Mouse (Mus musculus) forebrain, embryonic 16.5 days (tissue): ENCODE results near the gene Phactr1. TPM values are rescaled to one million over a fixed set of nuclear protein-coding genes. Genes with fewer than 3 reads are reported as not detected.
"Not testable (repeated sequence)": the region's sequence is repeated elsewhere in the genome, so short reads cannot be mapped to it uniquely, and the experiment has no call there.

Experiments used
- ATAC-seq: fragments of 200-750 bp; cut with Nextera tagmentation; 2 replicates; pipeline ENCODE4 v1.8.0; 2017; ENCODE audit warnings: mild to moderate bottlenecking, moderate library complexity
- H3K27ac ChIP-seq: fragments of 300-500 bp; sonication (generic); 2 replicates; pipeline ENCODE4 v1.5.1; 2014; ENCODE audit warnings: low read length, control low read depth
- H3K27me3 ChIP-seq: fragments of 300-500 bp; sonication (generic); replicated peaks from 2 replicates; pipeline ENCODE4 v1.6.1; 2014; ENCODE audit warnings: low read length; ENCODE audit not compliant: control insufficient read depth, insufficient read depth
- H3K36me3 ChIP-seq: fragments of 300-500 bp; sonication (generic); 2 replicates; pipeline ENCODE4 v1.6.1; 2014; ENCODE audit not compliant: control insufficient read depth, insufficient read depth
- H3K4me1 ChIP-seq: fragments of 300-500 bp; sonication (generic); replicated peaks from 2 replicates; pipeline ENCODE4 v1.6.1; 2014; ENCODE audit warnings: low read length; ENCODE audit not compliant: control insufficient read depth, insufficient read depth
- H3K4me2 ChIP-seq: fragments of 300-500 bp; sonication (generic); 2 replicates; pipeline ENCODE4 v1.6.1; 2014; ENCODE audit warnings: mild to moderate bottlenecking, low read length, control low read depth
- H3K4me3 ChIP-seq: fragments of 300-500 bp; sonication (generic); replicated peaks from 2 replicates; pipeline ENCODE4 v1.5.1; 2014; ENCODE audit warnings: mild to moderate bottlenecking, low read length, control low read depth
- H3K9ac ChIP-seq: fragments of 300-500 bp; sonication (generic); replicated peaks from 2 replicates; pipeline ENCODE4 v1.6.1; 2014; ENCODE audit warnings: low read depth, low read length, control low read depth
- H3K9me3 ChIP-seq: fragments of 300-500 bp; sonication (generic); 2 replicates; pipeline ENCODE4 v1.6.1; 2016; ENCODE audit warnings: low read length; ENCODE audit not compliant: control insufficient read depth
- WGBS: fragments of 180-500 bp; shearing (Covaris S2); extraction: QIAGEN DNeasy Blood & Tissue Kit; methylation state at CpG from one replicate; pipeline ENCODE4 v1.1.7; 2014; 5-methylcytosine and 5-hydroxymethylcytosine counted together
- polyA plus RNA-seq: library from polyadenylated mRNA; unstranded; fragments of >200 nt; fragmentation: Nextera tagmentation; extraction: Ambion mirVana; gene quantifications from 2 replicates; pipeline ENCODE4 v1.2.1, GENCODE M21; 2015

The Phactr1 gene
- polyA plus RNA-seq, 1 experiment from 2014 or later: 82.7 TPM

DNA sequence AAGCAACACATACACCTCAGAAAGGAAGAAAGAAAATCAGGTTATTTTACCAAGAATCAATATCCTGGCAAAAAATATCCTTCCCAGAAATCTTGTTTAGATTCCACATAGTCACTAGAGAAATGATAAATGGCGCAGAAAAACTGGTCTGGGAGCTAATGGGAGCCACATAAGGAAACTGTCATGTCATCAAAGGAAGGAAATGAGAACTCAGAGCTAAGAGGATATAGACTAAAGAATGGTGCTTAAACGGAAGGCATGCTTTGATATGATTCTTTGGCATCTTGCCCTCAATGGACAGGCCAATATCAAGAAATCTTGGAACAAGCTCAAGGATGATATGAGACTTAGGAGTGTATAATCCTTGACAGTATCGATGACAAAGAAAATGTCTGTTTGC, 263.7 kb downstream of the Phactr1 start:
- Histone ChIP-seq H3K4me1 (no peaks in the 10 kb centered on the region), H3K4me2 (no peak overlapping the region), H3K27me3 (no peaks in the 10 kb centered on the region), H3K9me3 (no peaks in the 10 kb centered on the region), H3K4me3 (no peak overlapping the region), H3K9ac (no peak overlapping the region), H3K27ac (no peak overlapping the region), H3K36me3 (no peaks in the 10 kb centered on the region)
- ATAC-seq: no peak
- 71% methylated on average over 3 of the region's 3 CpGs for WGBS

DNA sequence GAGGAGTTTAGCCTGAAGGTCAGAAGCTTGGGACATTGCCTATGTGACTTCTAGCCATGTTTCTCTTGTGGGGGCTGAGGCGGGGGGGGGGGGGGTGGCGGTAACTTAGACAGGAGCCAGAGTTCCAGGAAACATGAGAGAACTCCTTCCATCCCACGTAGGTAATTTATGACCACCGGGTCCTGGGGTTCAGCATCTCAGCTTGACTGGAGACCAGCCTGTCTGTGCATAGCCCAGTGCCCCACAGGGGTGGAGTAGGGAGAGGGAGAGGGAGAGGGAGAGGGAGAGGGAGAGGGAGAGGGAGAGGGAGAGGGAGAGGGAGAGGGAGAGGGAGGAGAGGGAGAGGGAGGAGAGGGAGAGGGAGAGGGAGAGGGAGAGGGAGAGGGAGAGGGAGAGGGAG, 264.8 kb downstream of the Phactr1 start:
- not testable (repeated sequence) for H3K4me2 ChIP-seq, H3K27me3 ChIP-seq, H3K27ac ChIP-seq, ATAC-seq, H3K4me3 ChIP-seq, H3K9ac ChIP-seq, H3K9me3 ChIP-seq, H3K4me1 ChIP-seq, H3K36me3 ChIP-seq
- 63% methylated on average over 4 of the region's 4 CpGs for WGBS

DNA sequence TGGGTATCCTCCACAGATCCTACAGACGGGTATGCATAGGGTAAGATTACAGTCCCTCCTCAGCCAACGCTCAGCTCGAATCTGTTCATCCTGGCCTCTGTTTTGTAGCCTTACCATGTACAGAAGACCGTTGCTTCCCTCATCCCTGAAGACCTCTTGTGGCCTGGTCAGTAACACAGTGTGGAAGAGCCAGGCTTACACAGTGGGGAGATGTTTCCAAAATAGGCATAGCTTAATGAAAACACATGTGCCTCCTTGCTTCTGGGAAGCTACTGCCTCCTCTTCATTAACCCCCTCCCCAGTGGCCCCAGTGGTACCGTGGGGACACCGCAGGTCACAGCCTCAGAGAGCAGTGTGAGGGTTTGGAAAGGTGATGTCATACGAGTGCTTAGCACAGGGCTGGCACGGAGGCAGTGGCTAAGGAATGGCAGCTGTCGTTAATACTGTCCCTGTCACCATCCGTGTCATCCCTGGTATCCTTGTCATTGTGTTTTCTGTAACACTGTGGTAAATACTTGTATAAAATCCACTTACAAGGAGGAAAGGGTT, 268.4 kb downstream of the Phactr1 start:
- no peaks in the 10 kb centered on the region for H3K36me3 ChIP-seq
- no peak overlapping the region for H3K4me3 ChIP-seq
- no peaks in the 10 kb centered on the region for H3K9me3 ChIP-seq
- no peak for ATAC-seq
- no peaks in the 10 kb centered on the region for H3K27me3 ChIP-seq
- no peak overlapping the region for H3K9ac ChIP-seq
- WGBS: 81% methylated on average over 10 of the region's 10 CpGs
- H3K4me2 ChIP-seq: no peak overlapping the region
- H3K4me1 ChIP-seq: peaks cover 9% of the 10 kb centered on the region
- no peak overlapping the region for H3K27ac ChIP-seq

DNA sequence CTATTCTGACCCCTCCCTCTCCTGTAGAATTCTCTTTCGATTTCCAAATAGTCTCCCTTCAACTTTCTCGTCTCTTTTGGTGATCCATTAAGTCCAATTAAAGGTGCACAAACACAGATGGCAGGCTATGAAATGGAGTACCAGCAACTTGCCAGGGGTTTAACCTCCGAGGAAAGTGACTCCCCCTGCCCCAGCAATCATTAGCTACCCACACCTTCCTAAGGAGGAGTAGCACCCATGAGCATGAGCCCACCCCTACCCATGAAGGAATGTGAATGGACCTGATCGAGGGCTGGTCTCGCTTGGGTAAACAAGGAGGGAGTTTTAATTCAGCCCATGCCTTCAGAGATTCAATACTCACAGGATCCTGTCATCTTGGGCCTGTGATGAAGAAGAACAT, 268.9 kb downstream of the Phactr1 start:
- H3K4me2 ChIP-seq: no peak overlapping the region
- 63% methylated on average over 5 of the region's 5 CpGs for WGBS
- no peaks in the 10 kb centered on the region for H3K27me3 ChIP-seq
- ATAC-seq: no peak
- no peaks in the 10 kb centered on the region for H3K9me3 ChIP-seq
- H3K36me3 ChIP-seq: no peaks in the 10 kb centered on the region
- H3K27ac ChIP-seq: no peak overlapping the region
- H3K4me1 ChIP-seq: peaks cover 9% of the 10 kb centered on the region
- no peak overlapping the region for H3K9ac ChIP-seq
- no peak overlapping the region for H3K4me3 ChIP-seq

DNA sequence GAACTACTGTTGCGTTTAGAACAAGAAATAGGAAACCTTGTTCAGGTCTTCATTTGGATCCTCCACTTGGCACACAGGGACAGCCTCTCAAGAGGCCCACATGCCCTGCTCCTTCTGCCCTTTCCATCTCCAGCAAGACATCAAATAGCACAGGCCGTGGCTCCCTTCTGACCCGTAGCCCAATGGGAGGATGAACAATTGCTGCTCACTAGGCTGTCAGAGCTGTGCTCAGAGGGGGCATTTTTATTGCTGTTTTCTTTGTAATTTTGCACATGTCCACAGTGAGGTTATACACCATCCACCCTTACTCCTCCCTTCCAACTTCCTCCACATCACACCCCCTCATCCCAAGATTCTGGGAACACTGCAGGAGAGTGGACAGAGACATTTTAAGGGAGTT, 269.6 kb downstream of the Phactr1 start:
- H3K4me2 ChIP-seq: no peak overlapping the region
- 87% methylated on average over 3 of the region's 3 CpGs for WGBS
- no peak overlapping the region for H3K27ac ChIP-seq
- ATAC-seq: no peak
- no peaks in the 10 kb centered on the region for H3K9me3 ChIP-seq
- no peak overlapping the region for H3K4me3 ChIP-seq
- H3K36me3 ChIP-seq: no peaks in the 10 kb centered on the region
- H3K4me1 ChIP-seq: peaks cover 9% of the 10 kb centered on the region
- no peak overlapping the region for H3K9ac ChIP-seq
- no peaks in the 10 kb centered on the region for H3K27me3 ChIP-seq

DNA sequence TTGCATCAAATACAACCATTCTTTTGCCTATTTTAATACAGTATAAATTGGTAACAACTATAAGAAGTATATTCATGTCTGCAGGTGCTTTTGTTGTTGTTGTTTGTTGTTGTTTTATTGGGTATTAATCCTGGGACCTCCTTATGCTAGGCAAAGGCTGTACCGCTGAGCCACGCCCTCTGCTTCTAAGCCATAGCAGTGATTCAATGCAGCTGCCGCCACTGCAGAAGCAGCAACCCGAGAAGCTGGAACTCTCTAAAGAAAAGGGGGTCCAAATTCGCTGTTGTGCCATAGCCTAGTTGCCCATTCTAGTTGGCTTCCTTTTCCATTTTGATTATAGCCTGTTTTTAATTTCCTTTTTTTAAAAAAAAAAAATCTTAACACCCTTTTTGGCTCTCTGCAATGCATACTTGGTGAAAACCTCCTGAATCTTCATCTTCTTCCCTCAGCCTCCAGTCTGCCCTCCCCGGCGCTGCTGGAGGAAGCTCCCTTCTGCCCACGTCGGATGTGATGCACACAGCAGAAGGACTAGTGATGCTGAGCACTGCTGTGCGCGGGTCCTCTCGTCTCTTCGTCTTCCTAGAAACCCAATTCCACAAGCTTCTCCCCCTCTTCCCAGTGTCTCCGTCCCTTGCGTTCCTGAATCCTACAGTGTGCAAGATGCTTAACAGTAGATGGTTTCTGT, 271.8 kb downstream of the Phactr1 start:
- WGBS: 70% methylated on average over 15 of the region's 15 CpGs
- H3K9ac ChIP-seq: no peak overlapping the region
- H3K4me2 ChIP-seq: no peak overlapping the region
- H3K36me3 ChIP-seq: no peaks in the 10 kb centered on the region
- no peak overlapping the region for H3K4me3 ChIP-seq
- no peaks in the 10 kb centered on the region for H3K27me3 ChIP-seq
- ATAC-seq: no peak
- no peak overlapping the region for H3K27ac ChIP-seq
- no peaks in the 10 kb centered on the region for H3K9me3 ChIP-seq
- peaks cover 9% of the 10 kb centered on the region for H3K4me1 ChIP-seq

DNA sequence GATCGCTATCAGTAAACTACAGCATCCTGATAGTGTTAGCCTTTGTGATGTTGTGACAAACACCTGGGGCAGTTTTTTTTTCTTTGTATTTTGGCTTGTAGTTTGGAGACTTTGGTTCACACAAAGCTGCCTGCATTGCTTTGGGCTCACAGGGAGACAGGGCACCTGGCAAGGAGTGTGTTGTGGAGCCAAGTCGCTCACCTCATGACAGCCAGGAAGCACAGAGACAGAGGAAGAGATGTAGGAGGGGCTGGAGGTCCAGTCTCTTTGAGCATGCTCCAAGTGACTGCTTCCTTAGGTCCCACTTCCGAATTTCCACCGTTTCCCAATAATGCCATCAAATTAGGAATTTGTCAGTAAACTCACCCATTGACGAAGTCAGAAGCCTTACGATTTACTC, 272.6 kb downstream of the Phactr1 start:
- Histone ChIP-seq H3K9me3 (no peaks in the 10 kb centered on the region), H3K4me3 (no peak overlapping the region), H3K4me2 (no peak overlapping the region), H3K9ac (no peak overlapping the region), H3K4me1 (peaks cover 13% of the 10 kb centered on the region), H3K27me3 (no peaks in the 10 kb centered on the region), H3K36me3 (no peaks in the 10 kb centered on the region), H3K27ac (no peak overlapping the region)
- WGBS: 94% methylated on average over 6 of the region's 6 CpGs
- ATAC-seq: no peak

DNA sequence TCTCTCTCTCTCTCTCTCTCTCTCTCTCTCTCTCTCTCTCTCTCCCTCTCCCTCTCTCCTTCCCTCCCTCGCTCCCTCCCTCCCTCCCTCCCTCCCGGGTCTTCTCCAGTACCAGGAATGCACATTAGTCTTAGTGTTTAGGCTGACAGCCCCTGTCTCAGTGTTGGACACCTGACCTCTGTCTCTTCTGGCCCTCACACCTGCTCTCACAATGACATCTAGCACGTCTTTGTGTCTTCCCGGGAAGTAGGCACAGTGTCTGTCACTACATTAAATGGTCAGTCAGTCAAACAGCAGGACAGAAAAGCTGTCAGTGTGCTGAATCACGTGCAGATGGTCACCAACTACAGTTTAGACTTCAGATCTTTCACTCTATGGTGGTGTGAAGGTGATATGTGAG, 273.7 kb downstream of the Phactr1 start:
- WGBS: 77% methylated on average over 5 of the region's 5 CpGs
- peaks cover 13% of the 10 kb centered on the region for H3K4me1 ChIP-seq
- no peaks in the 10 kb centered on the region for H3K36me3 ChIP-seq
- H3K27ac ChIP-seq: no peak overlapping the region
- no peaks in the 10 kb centered on the region for H3K27me3 ChIP-seq
- H3K9me3 ChIP-seq: no peaks in the 10 kb centered on the region
- no peak for ATAC-seq
- no peak overlapping the region for H3K9ac ChIP-seq
- no peak overlapping the region for H3K4me2 ChIP-seq
- no peak overlapping the region for H3K4me3 ChIP-seq

DNA sequence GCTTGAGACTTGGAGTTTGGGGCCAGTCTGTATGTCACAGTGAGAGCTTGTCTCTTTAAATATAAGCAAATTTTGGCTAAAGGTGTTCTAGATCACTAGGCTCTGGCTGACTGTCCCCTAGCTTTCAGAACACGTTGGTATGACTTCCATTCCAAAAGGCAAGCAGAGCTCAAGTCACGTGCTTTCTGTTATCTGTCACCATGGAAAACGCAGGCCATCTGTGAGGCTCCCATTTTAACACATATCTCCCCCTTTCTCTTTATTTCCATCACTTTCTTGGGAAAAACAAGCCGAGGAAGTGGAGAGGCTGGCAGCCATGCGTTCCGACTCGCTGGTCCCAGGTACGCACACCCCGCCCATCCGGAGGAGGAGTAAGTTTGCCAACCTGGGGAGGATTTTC, 275.9 kb downstream of the Phactr1 start:
- Histone ChIP-seq H3K4me3 (no peak overlapping the region), H3K36me3 (no peaks in the 10 kb centered on the region), H3K27ac (no peak overlapping the region), H3K27me3 (no peaks in the 10 kb centered on the region), H3K9me3 (no peaks in the 10 kb centered on the region), H3K4me1 (0 out of 2 replicates have a peak, but pooled peaks cover 4% of the 10 kb centered on the region), H3K9ac (no peak overlapping the region), H3K4me2 (no peak overlapping the region)
- no peak for ATAC-seq
- WGBS: 75% methylated on average over 10 of the region's 10 CpGs

DNA sequence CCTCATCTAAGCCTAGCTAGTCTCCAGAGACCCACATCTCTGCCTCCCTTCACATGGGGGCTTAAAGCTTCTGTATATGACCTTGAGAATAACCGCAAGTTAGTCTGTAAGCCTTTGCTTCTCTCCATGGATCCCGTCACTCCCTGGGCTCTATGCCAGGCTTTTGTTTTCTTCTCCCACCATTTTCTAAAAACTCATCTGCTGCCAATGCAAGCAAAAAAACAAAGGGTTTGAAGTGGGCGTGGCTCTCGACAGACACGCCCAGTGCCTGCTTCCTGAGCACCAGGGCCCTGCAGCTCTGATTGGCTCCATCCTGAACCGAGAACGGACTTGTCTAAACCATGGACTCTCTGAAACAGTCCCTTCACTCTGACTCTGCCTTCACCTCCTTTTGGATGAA, 277.4 kb downstream of the Phactr1 start:
- Histone ChIP-seq H3K9ac (no peak overlapping the region), H3K27ac (no peak overlapping the region), H3K4me2 (no peak overlapping the region), H3K4me1 (0 out of 2 replicates have a peak, but pooled peaks cover 4% of the 10 kb centered on the region), H3K36me3 (no peaks in the 10 kb centered on the region), H3K4me3 (no peak overlapping the region), H3K27me3 (no peaks in the 10 kb centered on the region), H3K9me3 (no peaks in the 10 kb centered on the region)
- WGBS: 56% methylated on average over 7 of the region's 7 CpGs
- ATAC-seq: no peak
